Mouse (Mus musculus): ENCODE measurements around the gene Ndufc1. TPM values are rescaled to one million over a fixed set of nuclear protein-coding genes. Genes with fewer than 3 reads are reported as not detected.
"Not testable (repeated sequence)": the region's sequence is repeated elsewhere in the genome, so short reads cannot be mapped to it uniquely, and the experiment has no call there.

The Ndufc1 gene
- polyA plus RNA-seq, 1 experiment from 2014 or later: 563 TPM

- H3K4me1 ChIP-seq (replicated peaks): peaks cover 72% of the 10 kb centered on the region
- ATAC-seq (ENCODE audit: low read depth): no peak
Measured at GRCm38 (mm10) chr3:51365517-51365882, 43.3 kb downstream of the Ndufc1 start.

GRCm38 (mm10) chr3:51364703-51365516, 43.9 kb downstream of the Ndufc1 start:
- peak; percentile 88 for ATAC-seq (ENCODE audit: low read depth)
- Histone ChIP-seq H3K27ac (peak overlapping the region; percentile 80), H3K36me3 (no peaks in the 10 kb centered on the region), H3K9ac (peak overlapping the region; percentile 68), H3K4me3 (replicated peaks) (peak overlapping the region; percentile 59), H3K9me3 (replicated peaks) (no peaks in the 10 kb centered on the region), H3K4me2 (peak overlapping the region; percentile 84), H3K27me3 (no peaks in the 10 kb centered on the region), H3K4me1 (replicated peaks) (peaks cover 77% of the 10 kb centered on the region)
- WGBS (ENCODE audit: insufficient replicate concordance): 5% methylated on average over 31 of the region's 31 CpGs
- DNase-seq: peak; percentile 80

More at GRCm38 (mm10) chr3:51365517-51365882, 43.3 kb downstream of the Ndufc1 start:
- H3K9ac ChIP-seq: 0 out of 2 replicates have a peak overlapping the region, but pooled peaks have one; percentile 3
- no peak for DNase-seq
- no peaks in the 10 kb centered on the region for H3K36me3 ChIP-seq
- H3K27ac ChIP-seq: peak overlapping the region; percentile 73; the same call in 1 of the 2 replicates
- H3K9me3 ChIP-seq (replicated peaks): no peaks in the 10 kb centered on the region
- H3K4me3 ChIP-seq (replicated peaks): peak overlapping the region; percentile 59; the same call in 1 of the 2 replicates
- H3K27me3 ChIP-seq: no peaks in the 10 kb centered on the region
- peak overlapping the region; percentile 84 for H3K4me2 ChIP-seq
- WGBS (ENCODE audit: insufficient replicate concordance): under 1% methylated on average over 3 of the region's 3 CpGs

- no peak overlapping the region for H3K27ac ChIP-seq
- no peak overlapping the region for H3K4me3 ChIP-seq (replicated peaks)
- WGBS (ENCODE audit: insufficient replicate concordance): 36% methylated on average over 9 of the region's 9 CpGs
- H3K9me3 ChIP-seq (replicated peaks): no peaks in the 10 kb centered on the region
- no peak for DNase-seq
- H3K4me1 ChIP-seq (replicated peaks): peaks cover 80% of the 10 kb centered on the region
- no peak overlapping the region for H3K9ac ChIP-seq
- 0 out of 2 replicates have a peak, but pooled peaks have one; percentile 21 for ATAC-seq (ENCODE audit: low read depth)
- H3K27me3 ChIP-seq: no peaks in the 10 kb centered on the region
- H3K4me2 ChIP-seq: peak overlapping the region; percentile 12
- no peaks in the 10 kb centered on the region for H3K36me3 ChIP-seq
Measured at GRCm38 (mm10) chr3:51361066-51361465, 47.7 kb downstream of the Ndufc1 start.

DNA sequence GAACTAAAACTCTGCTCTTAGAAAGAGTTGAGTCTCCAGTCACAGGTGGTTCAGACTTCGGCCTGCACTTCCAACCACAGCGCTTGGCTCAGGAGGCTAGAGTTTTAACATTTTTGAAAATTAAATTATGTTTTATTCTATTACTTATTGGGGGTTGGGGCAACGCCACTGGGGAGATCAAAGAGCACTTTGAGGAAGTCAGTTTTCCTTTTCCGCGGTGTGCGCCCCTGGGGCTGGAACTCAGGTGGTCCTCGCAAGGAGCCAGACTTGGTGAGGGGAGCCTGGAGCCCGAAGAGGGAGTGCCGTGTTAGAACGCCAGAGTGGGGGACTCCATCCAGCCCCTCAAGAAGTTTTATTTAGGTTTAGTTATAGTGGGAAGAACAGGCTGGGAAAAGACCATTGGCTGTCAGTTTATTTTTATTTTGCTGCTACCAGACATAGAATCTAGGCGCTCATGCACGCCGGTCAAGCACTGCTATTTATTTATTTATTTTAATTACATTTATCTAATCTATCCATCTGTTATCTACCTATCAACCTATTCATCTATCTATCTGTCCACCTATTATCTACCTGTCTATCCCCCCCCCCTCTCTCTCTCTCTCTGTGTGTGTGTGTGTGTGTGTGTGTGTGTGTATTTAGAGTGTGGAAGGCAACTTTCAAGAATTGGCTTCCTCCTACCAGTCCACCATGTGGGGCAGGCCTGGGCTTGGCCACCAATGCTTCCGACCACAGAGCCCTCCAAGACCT, 49.1 kb downstream of the Ndufc1 start:
- no peaks in the 10 kb centered on the region for H3K9me3 ChIP-seq (replicated peaks)
- H3K4me1 ChIP-seq (replicated peaks): peaks cover 67% of the 10 kb centered on the region
- peak overlapping the region; percentile 82 for H3K9ac ChIP-seq
- peak overlapping the region; percentile 58 for H3K27ac ChIP-seq
- no peak for DNase-seq
- ATAC-seq (ENCODE audit: low read depth): no peak
- H3K36me3 ChIP-seq: no peaks in the 10 kb centered on the region
- H3K27me3 ChIP-seq: no peaks in the 10 kb centered on the region
- H3K4me2 ChIP-seq: peak overlapping the region; percentile 90
- H3K4me3 ChIP-seq (replicated peaks): peak overlapping the region; percentile 76
- WGBS (ENCODE audit: insufficient replicate concordance): 22% methylated on average over 14 of the region's 14 CpGs

- peak; percentile 74 for ATAC-seq (ENCODE audit: low read depth)
- peak; percentile 76 for DNase-seq
Measured at GRCm38 (mm10) chr3:51358660-51359557, 49.9 kb downstream of the Ndufc1 start.

DNA sequence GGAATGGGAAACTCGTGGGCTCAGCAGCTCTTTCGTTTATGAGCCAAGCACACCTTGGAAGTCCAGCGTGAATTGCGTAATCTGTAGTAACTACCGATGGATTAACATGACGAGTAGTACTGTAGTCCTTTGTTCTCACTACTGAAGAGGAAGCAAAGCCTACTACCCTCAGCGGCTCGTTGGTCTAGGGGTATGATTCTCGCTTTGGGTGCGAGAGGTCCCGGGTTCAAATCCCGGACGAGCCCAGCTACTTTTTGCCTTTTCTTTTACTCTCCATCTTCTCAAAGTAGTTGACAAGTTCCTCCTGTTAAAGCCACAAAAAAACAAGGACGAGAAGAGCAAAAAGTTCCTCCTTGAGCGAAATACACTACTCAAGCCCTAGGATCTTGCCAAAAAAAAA, 50.6 kb downstream of the Ndufc1 start:
- H3K36me3 ChIP-seq: no peaks in the 10 kb centered on the region
- peak overlapping the region; percentile 76 for H3K4me3 ChIP-seq (replicated peaks)
- H3K9me3 ChIP-seq (replicated peaks): no peaks in the 10 kb centered on the region
- peak overlapping the region; percentile 80; the same call in 1 of the 2 replicates for H3K27ac ChIP-seq
- H3K4me1 ChIP-seq (replicated peaks): peaks cover 60% of the 10 kb centered on the region
- H3K27me3 ChIP-seq: no peaks in the 10 kb centered on the region
- H3K9ac ChIP-seq: peak overlapping the region; percentile 82
- H3K4me2 ChIP-seq: peak overlapping the region; percentile 90
- ATAC-seq (ENCODE audit: low read depth) (peak; percentile 60), DNase-seq (peak; percentile 78)
- under 1% methylated on average over 15 of the region's 15 CpGs for WGBS (ENCODE audit: insufficient replicate concordance)

More at GRCm38 (mm10) chr3:51358660-51359557, 49.9 kb downstream of the Ndufc1 start:
- no peaks in the 10 kb centered on the region for H3K9me3 ChIP-seq (replicated peaks)
- H3K4me2 ChIP-seq: peak overlapping the region; percentile 90
- H3K36me3 ChIP-seq: no peaks in the 10 kb centered on the region
- peak overlapping the region; percentile 82 for H3K9ac ChIP-seq
- H3K4me3 ChIP-seq (replicated peaks): peak overlapping the region; percentile 76
- peak overlapping the region; percentile 80 for H3K27ac ChIP-seq
- WGBS (ENCODE audit: insufficient replicate concordance): under 1% methylated on average over 50 of the region's 50 CpGs
- H3K27me3 ChIP-seq: no peaks in the 10 kb centered on the region
- peaks cover 59% of the 10 kb centered on the region for H3K4me1 ChIP-seq (replicated peaks)

- Histone ChIP-seq H3K27me3 (no peaks in the 10 kb centered on the region), H3K27ac (peak overlapping the region; percentile 41), H3K36me3 (no peaks in the 10 kb centered on the region), H3K9me3 (replicated peaks) (no peaks in the 10 kb centered on the region), H3K4me2 (peak overlapping the region; percentile 90), H3K9ac (peak overlapping the region; percentile 82), H3K4me3 (replicated peaks) (peak overlapping the region; percentile 76), H3K4me1 (replicated peaks) (peaks cover 64% of the 10 kb centered on the region)
- DNase-seq (peak; percentile 36), ATAC-seq (ENCODE audit: low read depth) (no peak)
- WGBS (ENCODE audit: insufficient replicate concordance): 7% methylated on average over 14 of the region's 14 CpGs
Measured at GRCm38 (mm10) chr3:51357624-51358023, 51.2 kb downstream of the Ndufc1 start.

DNA sequence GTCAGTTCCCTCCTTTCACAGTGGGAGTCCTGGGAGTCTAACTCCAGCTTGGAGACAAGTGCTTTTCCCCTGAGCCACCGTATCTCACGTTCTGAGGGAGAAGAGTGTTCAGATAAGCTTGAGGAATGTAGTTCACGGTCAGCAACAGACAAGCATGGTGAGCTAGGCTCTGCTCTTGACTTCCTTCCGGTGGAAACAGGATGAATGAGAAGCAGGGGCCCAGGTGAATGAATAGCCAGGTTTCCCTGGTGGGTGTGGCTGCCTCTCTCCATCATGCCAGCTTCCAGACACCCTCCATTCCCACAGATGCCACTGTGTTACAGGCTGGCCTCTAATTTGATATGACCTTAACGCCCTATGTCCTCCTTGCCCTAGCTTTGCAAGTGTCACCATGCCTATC, 51.7 kb downstream of the Ndufc1 start:
- H3K4me2 ChIP-seq: peak overlapping the region; percentile 90
- 20% methylated on average over 5 of the region's 5 CpGs for WGBS (ENCODE audit: insufficient replicate concordance)
- H3K27ac ChIP-seq: no peak overlapping the region
- no peaks in the 10 kb centered on the region for H3K27me3 ChIP-seq
- peaks cover 61% of the 10 kb centered on the region for H3K4me1 ChIP-seq (replicated peaks)
- no peaks in the 10 kb centered on the region for H3K9me3 ChIP-seq (replicated peaks)
- H3K9ac ChIP-seq: no peak overlapping the region
- H3K36me3 ChIP-seq: no peaks in the 10 kb centered on the region
- DNase-seq: no peak
- ATAC-seq (ENCODE audit: low read depth): no peak
- H3K4me3 ChIP-seq (replicated peaks): no peak overlapping the region

- not testable (repeated sequence) for H3K9me3 ChIP-seq (replicated peaks); H3K27ac ChIP-seq; H3K9ac ChIP-seq; H3K4me3 ChIP-seq (replicated peaks); DNase-seq; H3K4me2 ChIP-seq; H3K27me3 ChIP-seq; ATAC-seq (ENCODE audit: low read depth); H3K36me3 ChIP-seq
- H3K4me1 ChIP-seq (replicated peaks): peaks cover 43% of the 10 kb centered on the region
- 73% methylated on average over 6 of the region's 6 CpGs for WGBS (ENCODE audit: insufficient replicate concordance)
Measured at GRCm38 (mm10) chr3:51354956-51355355, 53.8 kb downstream of the Ndufc1 start.

Data from liver, embryonic 13.5 days (tissue).